ENCODE assay signal across 25 mouse cellular contexts in the genomic region with DNA sequence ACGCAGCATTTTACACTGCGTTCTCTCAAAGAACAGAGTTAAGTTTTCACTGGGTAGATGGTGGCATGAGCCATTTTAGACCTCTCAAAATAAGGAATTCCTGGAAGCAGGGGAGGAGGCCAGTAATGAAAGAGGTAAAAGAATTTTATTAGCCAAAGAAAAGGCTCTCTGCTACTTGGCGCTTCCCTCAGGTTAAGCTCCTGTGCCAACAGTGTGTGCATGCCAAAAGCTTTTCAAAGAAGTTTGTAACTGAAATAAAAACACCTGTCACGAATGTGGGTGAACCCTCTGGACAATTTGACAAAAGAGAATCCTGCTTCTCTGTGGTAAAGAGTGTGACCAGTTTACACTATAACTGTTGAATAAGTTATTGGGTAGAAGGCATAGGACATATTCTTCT.
DNase-seq lines count a peak whose midpoint lies in the region; ATAC-seq and TF ChIP-seq lines count a peak whose summit lies in the region.
"Had no signal": no experiment of that assay in that cellular context is flagged by ENCODE, and none has a peak within 500 bp of the region (broad histone marks: within the 10 kb centered on the region; RNA-seq: fewer than 3 reads in every experiment).

No protein-coding gene starts in this region.

- no peaks in the 10 kb centered on the region for H3K36me3 ChIP-seq in forebrain, embryonic 15.5 days
- no peaks in the 10 kb centered on the region for H3K36me3 ChIP-seq in forebrain, embryonic 10.5 days (replicated peaks)
- no peaks in the 10 kb centered on the region for H3K36me3 ChIP-seq in hindbrain, postnatal 0 days (ENCODE audit: insufficient read depth, low read length)
- H3K36me3 ChIP-seq in hindbrain, embryonic 13.5 days, result no peaks in the 10 kb centered on the region
- H3K36me3 ChIP-seq: embryonic facial prominence, embryonic 13.5 days; liver, embryonic 12.5 days; midbrain, embryonic 12.5 days had no signal

- H3K9ac ChIP-seq in forebrain, embryonic 15.5 days (replicated peaks), result no peak overlapping the region
- no peak overlapping the region for H3K9ac ChIP-seq in hindbrain, postnatal 0 days (replicated peaks; ENCODE audit: low read length)
- H3K9ac ChIP-seq in hindbrain, embryonic 13.5 days, result no peak overlapping the region
- H3K9ac ChIP-seq: embryonic facial prominence, embryonic 13.5 days; liver, embryonic 12.5 days; midbrain, embryonic 12.5 days had no signal

- no peak for TF ChIP-seq CTCF in hindbrain, postnatal 0 days (IDR thresholded peaks at IDR 0.05; ENCODE audit: low read depth)
- TF ChIP-seq CTCF in brain, embryonic 14.5 days (IDR thresholded peaks at IDR 0.05; ENCODE audit: borderline replicate concordance, extremely low read depth, insufficient read depth, insufficient read length), result no peak

- ATAC-seq in forebrain, embryonic 15.5 days (replicated peaks), result peak; percentile 63
- ATAC-seq in hindbrain, postnatal 0 days, result no peak
- no peak for ATAC-seq in hindbrain, embryonic 13.5 days (ENCODE audit: low FRiP score)
- ATAC-seq: activated CD4-positive, CD25-positive, alpha-beta regulatory T cell, adult 4 months; inflammation-experienced regulatory T-cells, adult 6 months; liver, embryonic 12.5 days had no signal

- H3K27ac ChIP-seq in forebrain, embryonic 15.5 days (replicated peaks), result no peak overlapping the region
- no peak overlapping the region for H3K27ac ChIP-seq in forebrain, embryonic 10.5 days
- no peak overlapping the region for H3K27ac ChIP-seq in hindbrain, postnatal 0 days
- no peak overlapping the region for H3K27ac ChIP-seq in hindbrain, embryonic 13.5 days
- H3K27ac ChIP-seq: embryonic facial prominence, embryonic 13.5 days; layer of hippocampus, adult 2 months; liver, embryonic 12.5 days; midbrain, embryonic 12.5 days; stomach, postnatal 0 days had no signal

- DNase-seq in adrenal gland, postnatal 10 days, result peak; percentile 12
- DNase-seq in adrenal gland, adult 18-20 months (ENCODE audit: low spot score in 2 of 2), result no peak
- no peak for DNase-seq in forebrain, embryonic 10.5 days (ENCODE audit: extremely low spot score, low spot score)
- DNase-seq in hindbrain, postnatal 0 days (ENCODE audit: low spot score), result peak; percentile 38
- DNase-seq in brain, embryonic 14.5 days (ENCODE audit: low read depth), result peak; percentile 74
- no peak for DNase-seq in frontal cortex, adult 2 months (ENCODE audit: extremely low spot score in 1 of 2, low spot score in 1 of 2)
- DNase-seq: adrenal gland, postnatal 36 days; cerebellum, adult 11-12 months; cerebellum, postnatal 25 days; embryo, embryonic 11 days; gastrocnemius, postnatal 14 days; kidney, adult 18-20 months; kidney, postnatal 14 days; lung, adult 18-20 months; lung, postnatal 10 days had no signal

- WGBS in forebrain, embryonic 15.5 days, result 52% methylated on average over 4 of the region's 4 CpGs
- 91% methylated on average over 4 of the region's 4 CpGs for WGBS in forebrain, embryonic 10.5 days
- WGBS in hindbrain, postnatal 0 days, result 68% methylated on average over 4 of the region's 4 CpGs
- 89% methylated on average over 4 of the region's 4 CpGs for WGBS in hindbrain, embryonic 13.5 days

- H3K4me1 ChIP-seq in forebrain, embryonic 15.5 days, result peaks cover 12% of the 10 kb centered on the region; the same call in 1 of the 2 replicates
- H3K4me1 ChIP-seq in forebrain, embryonic 10.5 days, result no peaks in the 10 kb centered on the region
- no peaks in the 10 kb centered on the region for H3K4me1 ChIP-seq in hindbrain, postnatal 0 days (ENCODE audit: insufficient read depth, low read length)
- no peaks in the 10 kb centered on the region for H3K4me1 ChIP-seq in hindbrain, embryonic 13.5 days (replicated peaks)
- H3K4me1 ChIP-seq: liver, embryonic 12.5 days; midbrain, embryonic 12.5 days had no signal

- H3K4me3 ChIP-seq in forebrain, embryonic 15.5 days, result no peak overlapping the region
- H3K4me3 ChIP-seq in forebrain, embryonic 10.5 days, result no peak overlapping the region
- H3K4me3 ChIP-seq in hindbrain, postnatal 0 days (ENCODE audit: low read length), result no peak overlapping the region
- no peak overlapping the region for H3K4me3 ChIP-seq in hindbrain, embryonic 13.5 days
- H3K4me3 ChIP-seq: embryonic facial prominence, embryonic 13.5 days; erythroblast, embryonic 14.5 days; layer of hippocampus, adult 2 months; liver, embryonic 12.5 days; midbrain, embryonic 12.5 days had no signal

- no peak overlapping the region for H3K4me2 ChIP-seq in forebrain, embryonic 15.5 days (replicated peaks)
- H3K4me2 ChIP-seq in hindbrain, postnatal 0 days (ENCODE audit: low read depth, low read length), result no peak overlapping the region
- no peak overlapping the region for H3K4me2 ChIP-seq in hindbrain, embryonic 13.5 days
- H3K4me2 ChIP-seq: embryonic facial prominence, embryonic 13.5 days; liver, embryonic 12.5 days; midbrain, embryonic 12.5 days had no signal

- no peak for TF ChIP-seq POLR2A in brain, embryonic 14.5 days (IDR thresholded peaks at IDR 0.05; ENCODE audit: borderline replicate concordance, extremely low read depth, insufficient read depth, insufficient read length, poor library complexity, severe bottlenecking)

- H3K27me3 ChIP-seq in forebrain, embryonic 15.5 days, result no peaks in the 10 kb centered on the region
- no peaks in the 10 kb centered on the region for H3K27me3 ChIP-seq in forebrain, embryonic 10.5 days (ENCODE audit: poor library complexity, severe bottlenecking)
- no peaks in the 10 kb centered on the region for H3K27me3 ChIP-seq in hindbrain, postnatal 0 days (ENCODE audit: insufficient read depth, low read length)
- no peaks in the 10 kb centered on the region for H3K27me3 ChIP-seq in hindbrain, embryonic 13.5 days
- H3K27me3 ChIP-seq: embryonic facial prominence, embryonic 13.5 days; liver, embryonic 12.5 days; midbrain, embryonic 12.5 days had no signal

- no peaks in the 10 kb centered on the region for H3K9me3 ChIP-seq in forebrain, embryonic 15.5 days
- no peaks in the 10 kb centered on the region for H3K9me3 ChIP-seq in forebrain, embryonic 10.5 days
- no peaks in the 10 kb centered on the region for H3K9me3 ChIP-seq in hindbrain, postnatal 0 days (ENCODE audit: low read length)
- no peaks in the 10 kb centered on the region for H3K9me3 ChIP-seq in hindbrain, embryonic 13.5 days
- H3K9me3 ChIP-seq: embryonic facial prominence, embryonic 13.5 days; liver, embryonic 12.5 days; midbrain, embryonic 12.5 days had no signal

Comparison
In these comparisons a context has a peak if more than half of its experiments do, and no peak if none do; other contexts are left out.
1. DNase-seq: peak in adrenal gland, postnatal 10 days (single experiment), hindbrain, postnatal 0 days (single experiment) and brain, embryonic 14.5 days (single experiment); none in adrenal gland, adult 18-20 months (0 of 2), forebrain, embryonic 10.5 days (single experiment) and frontal cortex, adult 2 months (0 of 2).